Mouse (Mus musculus): ENCODE results near the gene Rtp1. TPM values are rescaled to one million over a fixed set of nuclear protein-coding genes. Genes with fewer than 3 reads are reported as not detected.

Gene Rtp1
- polyA plus RNA-seq, 1 experiment: not detected

DNA sequence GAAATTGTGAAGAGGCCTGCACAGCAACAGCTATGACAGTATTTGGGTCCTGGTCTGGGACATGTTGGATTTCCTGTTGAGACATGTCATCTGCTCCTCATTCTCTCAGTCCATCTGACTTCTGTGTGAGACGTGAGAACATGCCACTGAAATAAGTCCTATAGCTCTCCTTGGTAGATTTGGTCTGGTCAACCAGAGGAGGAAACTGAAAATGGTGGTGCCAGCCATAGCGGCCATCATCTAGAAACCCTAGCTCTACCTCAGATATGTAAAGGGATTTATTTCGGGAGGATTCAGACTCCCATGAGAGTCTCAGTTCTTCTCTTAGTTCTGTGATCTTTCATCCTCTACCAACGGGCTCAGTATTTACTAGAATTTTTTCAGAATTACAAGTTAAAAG lies 46.7 kb downstream of the Rtp1 start:
- Histone ChIP-seq H3K79me2 (ENCODE audit: control insufficient read depth, insufficient read depth) (no peaks in the 10 kb centered on the region), H3ac (ENCODE audit: control insufficient read depth, insufficient read length, low read depth) (no peak overlapping the region), H3K27me3 (ENCODE audit: control insufficient read depth, insufficient read depth, insufficient read length) (no peaks in the 10 kb centered on the region), H3K36me3 (ENCODE audit: control insufficient read depth, insufficient read depth) (peaks cover 7% of the 10 kb centered on the region), H3K4me3 (ENCODE audit: insufficient read depth, poor library complexity, severe bottlenecking) (no peak overlapping the region), H3K79me3 (ENCODE audit: low read depth) (no peaks in the 10 kb centered on the region)
- no peak for TF ChIP-seq CTCF (IDR thresholded peaks at IDR 0.05; ENCODE audit: control insufficient read depth, insufficient read depth, insufficient read length)
- no peak for TF ChIP-seq USF1 (IDR thresholded peaks at IDR 0.05; ENCODE audit: low read depth)
- no peak for TF ChIP-seq CEBPB (IDR thresholded peaks at IDR 0.05; ENCODE audit: low read depth)
- TF ChIP-seq MYOD1 (IDR thresholded peaks at IDR 0.05; ENCODE audit: control insufficient read depth, insufficient read length, low read depth): no peak
- TF ChIP-seq FOSL1 (IDR thresholded peaks at IDR 0.05; ENCODE audit: insufficient read depth, low read length, poor library complexity, severe bottlenecking): no peak
- TF ChIP-seq MYOG (IDR thresholded peaks at IDR 0.05; ENCODE audit: control insufficient read depth, extremely low read depth, insufficient read length): no peak
- TF ChIP-seq MAX (IDR thresholded peaks at IDR 0.05): no peak

DNA sequence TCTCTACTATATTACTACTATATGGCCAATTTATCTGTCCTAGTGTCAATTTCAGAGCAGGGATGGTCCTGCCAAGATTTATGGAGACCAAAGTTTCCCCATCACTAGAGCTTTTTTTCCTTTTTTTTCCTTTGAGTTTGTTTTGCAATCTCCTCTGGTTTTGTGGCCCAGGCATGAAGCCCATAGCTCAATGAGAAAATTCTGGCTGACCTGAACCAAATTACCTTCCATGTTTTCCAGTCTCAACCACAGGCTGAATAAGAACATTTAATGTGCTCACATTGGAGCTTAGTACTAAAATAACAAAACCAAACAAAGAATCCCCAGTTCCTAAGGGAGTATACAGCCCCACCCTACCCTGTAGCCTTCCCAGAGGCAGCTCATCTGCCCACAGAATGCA lies 47.7 kb downstream of the Rtp1 start:
- Histone ChIP-seq H3K27me3 (ENCODE audit: control insufficient read depth, insufficient read depth, insufficient read length) (no peaks in the 10 kb centered on the region), H3ac (ENCODE audit: control insufficient read depth, insufficient read length, low read depth) (no peak overlapping the region), H3K79me2 (ENCODE audit: control insufficient read depth, insufficient read depth) (no peaks in the 10 kb centered on the region), H3K4me3 (ENCODE audit: insufficient read depth, poor library complexity, severe bottlenecking) (no peak overlapping the region), H3K36me3 (ENCODE audit: control insufficient read depth, insufficient read depth) (no peaks in the 10 kb centered on the region), H3K79me3 (ENCODE audit: low read depth) (no peaks in the 10 kb centered on the region)
- TF ChIP-seq CEBPB (IDR thresholded peaks at IDR 0.05; ENCODE audit: low read depth) (peak; percentile 9), CTCF (IDR thresholded peaks at IDR 0.05; ENCODE audit: control insufficient read depth, insufficient read depth, insufficient read length) (no peak)

- H3ac ChIP-seq (ENCODE audit: control insufficient read depth, insufficient read length, low read depth): no peak overlapping the region
- H3K79me3 ChIP-seq (ENCODE audit: low read depth): no peaks in the 10 kb centered on the region
- H3K79me2 ChIP-seq (ENCODE audit: control insufficient read depth, insufficient read depth): no peaks in the 10 kb centered on the region
- H3K27me3 ChIP-seq (ENCODE audit: control insufficient read depth, insufficient read depth, insufficient read length): no peaks in the 10 kb centered on the region
- no peak overlapping the region for H3K4me3 ChIP-seq (ENCODE audit: insufficient read depth, poor library complexity, severe bottlenecking)
- H3K36me3 ChIP-seq (ENCODE audit: control insufficient read depth, insufficient read depth): peaks cover under 1% of the 10 kb centered on the region
- TF ChIP-seq CTCF (IDR thresholded peaks at IDR 0.05; ENCODE audit: control insufficient read depth, insufficient read depth, insufficient read length) (no peak), CEBPB (IDR thresholded peaks at IDR 0.05; ENCODE audit: low read depth) (no peak), USF1 (IDR thresholded peaks at IDR 0.05; ENCODE audit: low read depth) (no peak), MAX (IDR thresholded peaks at IDR 0.05) (no peak), MYOG (IDR thresholded peaks at IDR 0.05; ENCODE audit: control insufficient read depth, extremely low read depth, insufficient read length) (no peak), MYOD1 (IDR thresholded peaks at IDR 0.05; ENCODE audit: control insufficient read depth, insufficient read length, low read depth) (no peak), FOSL1 (IDR thresholded peaks at IDR 0.05; ENCODE audit: insufficient read depth, low read length, poor library complexity, severe bottlenecking) (no peak)
These were observed 51.1 kb downstream of the Rtp1 start for GRCm38 (mm10) chr16:23479872-23480603.

DNA sequence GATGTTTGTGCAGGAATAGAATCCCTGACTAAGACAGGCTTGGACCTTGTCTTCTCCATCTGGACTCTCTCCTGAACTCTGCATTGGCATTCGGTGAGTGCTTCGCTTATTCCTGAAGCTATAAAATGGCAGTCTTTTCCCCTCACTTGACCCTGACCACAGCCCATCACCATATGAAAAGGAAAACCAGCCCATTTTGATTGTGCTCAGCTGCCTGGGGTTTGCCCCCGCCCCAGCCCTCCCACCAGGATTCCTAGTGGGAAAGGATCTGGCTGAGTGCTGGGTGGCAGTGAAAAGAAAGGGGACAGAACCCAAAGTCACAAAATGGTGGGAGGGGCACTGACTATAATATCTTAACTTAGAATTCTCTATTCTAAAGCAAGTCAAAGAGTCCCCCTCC lies 53.3 kb downstream of the Rtp1 start:
- TF ChIP-seq MAX (IDR thresholded peaks at IDR 0.05) (no peak), FOSL1 (IDR thresholded peaks at IDR 0.05; ENCODE audit: insufficient read depth, low read length, poor library complexity, severe bottlenecking) (no peak), MYOD1 (IDR thresholded peaks at IDR 0.05; ENCODE audit: control insufficient read depth, insufficient read length, low read depth) (no peak), USF1 (IDR thresholded peaks at IDR 0.05; ENCODE audit: low read depth) (no peak), MYOG (IDR thresholded peaks at IDR 0.05; ENCODE audit: control insufficient read depth, extremely low read depth, insufficient read length) (no peak), CTCF (IDR thresholded peaks at IDR 0.05; ENCODE audit: control insufficient read depth, insufficient read depth, insufficient read length) (no peak), CEBPB (IDR thresholded peaks at IDR 0.05; ENCODE audit: low read depth) (no peak)

DNA sequence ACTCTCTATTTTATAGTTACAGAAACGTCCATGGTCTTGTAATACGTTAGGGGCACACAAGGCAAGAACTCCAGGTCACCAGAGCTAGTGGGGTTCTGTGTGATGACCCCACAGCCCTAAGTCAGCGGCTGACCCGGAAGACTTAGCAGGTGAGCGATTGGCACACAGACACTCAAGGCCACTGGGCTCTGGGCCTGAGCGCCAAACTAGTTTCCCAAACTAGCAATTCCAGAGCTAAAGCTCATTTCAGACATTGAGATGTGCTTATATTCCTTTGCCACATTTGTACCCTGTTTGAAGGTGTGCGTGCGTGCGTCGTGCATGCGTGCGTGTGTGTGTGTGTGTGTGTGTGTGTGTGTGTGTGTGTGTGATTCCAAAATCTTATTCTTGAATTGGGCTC lies 53.9 kb downstream of the Rtp1 start:
- H3K36me3 ChIP-seq (ENCODE audit: control insufficient read depth, insufficient read depth): peaks cover 6% of the 10 kb centered on the region
- TF ChIP-seq MAX (IDR thresholded peaks at IDR 0.05) (no peak), MYOD1 (IDR thresholded peaks at IDR 0.05; ENCODE audit: control insufficient read depth, insufficient read length, low read depth) (no peak), MYOG (IDR thresholded peaks at IDR 0.05; ENCODE audit: control insufficient read depth, extremely low read depth, insufficient read length) (no peak), FOSL1 (IDR thresholded peaks at IDR 0.05; ENCODE audit: insufficient read depth, low read length, poor library complexity, severe bottlenecking) (no peak), CEBPB (IDR thresholded peaks at IDR 0.05; ENCODE audit: low read depth) (no peak)

More for the DNA sequence above, 53.3 kb downstream of the Rtp1 start:
- Histone ChIP-seq H3ac (ENCODE audit: control insufficient read depth, insufficient read length, low read depth) (no peak overlapping the region), H3K27me3 (ENCODE audit: control insufficient read depth, insufficient read depth, insufficient read length) (no peaks in the 10 kb centered on the region), H3K79me3 (ENCODE audit: low read depth) (no peaks in the 10 kb centered on the region), H3K36me3 (ENCODE audit: control insufficient read depth, insufficient read depth) (peaks cover 6% of the 10 kb centered on the region), H3K79me2 (ENCODE audit: control insufficient read depth, insufficient read depth) (no peaks in the 10 kb centered on the region), H3K4me3 (ENCODE audit: insufficient read depth, poor library complexity, severe bottlenecking) (no peak overlapping the region)

GRCm38 (mm10) chr16:23483292-23483691 lies 54.4 kb downstream of the Rtp1 start:
- no peaks in the 10 kb centered on the region for H3K27me3 ChIP-seq (ENCODE audit: control insufficient read depth, insufficient read depth, insufficient read length)
- H3ac ChIP-seq (ENCODE audit: control insufficient read depth, insufficient read length, low read depth): no peak overlapping the region
- H3K36me3 ChIP-seq (ENCODE audit: control insufficient read depth, insufficient read depth): peaks cover 6% of the 10 kb centered on the region
- H3K4me3 ChIP-seq (ENCODE audit: insufficient read depth, poor library complexity, severe bottlenecking): no peak overlapping the region
- no peaks in the 10 kb centered on the region for H3K79me3 ChIP-seq (ENCODE audit: low read depth)
- no peaks in the 10 kb centered on the region for H3K79me2 ChIP-seq (ENCODE audit: control insufficient read depth, insufficient read depth)
- no peak for TF ChIP-seq MYOD1 (IDR thresholded peaks at IDR 0.05; ENCODE audit: control insufficient read depth, insufficient read length, low read depth)
- no peak for TF ChIP-seq USF1 (IDR thresholded peaks at IDR 0.05; ENCODE audit: low read depth)
- no peak for TF ChIP-seq FOSL1 (IDR thresholded peaks at IDR 0.05; ENCODE audit: insufficient read depth, low read length, poor library complexity, severe bottlenecking)

More for the DNA sequence above, 53.9 kb downstream of the Rtp1 start:
- no peak overlapping the region for H3ac ChIP-seq (ENCODE audit: control insufficient read depth, insufficient read length, low read depth)
- no peaks in the 10 kb centered on the region for H3K27me3 ChIP-seq (ENCODE audit: control insufficient read depth, insufficient read depth, insufficient read length)
- no peaks in the 10 kb centered on the region for H3K79me3 ChIP-seq (ENCODE audit: low read depth)
- H3K79me2 ChIP-seq (ENCODE audit: control insufficient read depth, insufficient read depth): no peaks in the 10 kb centered on the region
- H3K4me3 ChIP-seq (ENCODE audit: insufficient read depth, poor library complexity, severe bottlenecking): no peak overlapping the region

Other genes starting within 250 kb of the Rtp1 start
- gene St6gal1, start 204.4 kb upstream of the Rtp1 start, polyA plus RNA-seq (2012; fragmentation: generic; extraction: Trizol): 6.2 TPM
- gene Rtp4, start 91.2 kb downstream of the Rtp1 start, polyA plus RNA-seq (2012; fragmentation: generic; extraction: Trizol): 0.69 TPM
- gene Masp1, start 91.7 kb downstream of the Rtp1 start, polyA plus RNA-seq (2012; fragmentation: generic; extraction: Trizol): 16.5 TPM